Mouse (Mus musculus) embryonic facial prominence, embryonic 15.5 days (tissue): ENCODE measurements around the gene Sox14. TPM values are rescaled to one million over a fixed set of nuclear protein-coding genes. Genes with fewer than 3 reads are reported as not detected.

Source experiments
- ATAC-seq: fragments of 200-750 bp; cut with Nextera tagmentation; 2 replicates; pipeline ENCODE4 v1.8.0; 2017; ENCODE audit warnings: low read depth, moderate TSS enrichment; ENCODE audit not compliant: insufficient number of reproducible peaks, low FRiP score, low TSS enrichment
- H3K27ac ChIP-seq: fragments of 300-500 bp; sonication (generic); replicated peaks from 2 replicates; pipeline ENCODE4 v1.5.1; 2015; ENCODE audit warnings: mild to moderate bottlenecking, inconsistent platforms
- H3K27me3 ChIP-seq: fragments of 300-500 bp; sonication (generic); 2 replicates; pipeline ENCODE4 v1.6.1; 2015; ENCODE audit warnings: inconsistent platforms
- H3K36me3 ChIP-seq: fragments of 300-500 bp; sonication (generic); 2 replicates; pipeline ENCODE4 v1.6.1; 2015; ENCODE audit warnings: mild to moderate bottlenecking, inconsistent platforms
- H3K4me1 ChIP-seq: fragments of 300-500 bp; sonication (generic); 2 replicates; pipeline ENCODE4 v1.6.1; 2015; ENCODE audit warnings: inconsistent platforms
- H3K4me2 ChIP-seq: fragments of 300-500 bp; sonication (generic); replicated peaks from 2 replicates; pipeline ENCODE4 v1.6.1; 2015; ENCODE audit warnings: mild to moderate bottlenecking, inconsistent platforms
- H3K4me3 ChIP-seq: fragments of 300-500 bp; sonication (generic); replicated peaks from 2 replicates; pipeline ENCODE4 v1.5.1; 2015; ENCODE audit warnings: mild to moderate bottlenecking, inconsistent platforms
- H3K9ac ChIP-seq: fragments of 300-500 bp; sonication (generic); 2 replicates; pipeline ENCODE4 v1.6.1; 2015; ENCODE audit warnings: inconsistent platforms
- H3K9me3 ChIP-seq: fragments of 300-500 bp; sonication (generic); replicated peaks from 2 replicates; pipeline ENCODE4 v1.6.1; 2016; ENCODE audit warnings: inconsistent platforms
- WGBS: fragments of 180-500 bp; shearing (Covaris S2); methylation state at CpG from one replicate; pipeline ENCODE4 v1.1.7; 2015; 5-methylcytosine and 5-hydroxymethylcytosine counted together
- polyA plus RNA-seq: library from polyadenylated mRNA; unstranded; fragments of >200 nt; fragmentation: Nextera tagmentation; extraction: Ambion mirVana; gene quantifications from 2 replicates; pipeline ENCODE4 v1.2.1, GENCODE M21; 2015

Sox14 gene
- polyA plus RNA-seq: 0.29 and 0.41 TPM in 2 replicates

- ATAC-seq: no peak
- no peaks in the 10 kb centered on the region for H3K9me3 ChIP-seq
- peaks cover 97% of the 10 kb centered on the region for H3K27me3 ChIP-seq
- no peaks in the 10 kb centered on the region for H3K36me3 ChIP-seq
- peaks cover 42% of the 10 kb centered on the region for H3K4me1 ChIP-seq
- H3K4me3 ChIP-seq: peak within 1 kb of the TSS; percentile 30
- 2% methylated on average over 47 of the region's 47 CpGs for WGBS
- no peak within 1 kb of the TSS for H3K27ac ChIP-seq
- H3K4me2 ChIP-seq: peak within 1 kb of the TSS; percentile 43
- H3K9ac ChIP-seq: no peak within 1 kb of the TSS
These were observed at the start of gene Sox14 for GRCm38 (mm10) chr9:99875618-99876372. TSS of gene Sox14 (minus strand) at chr9:99876170.

- no peak overlapping the region for H3K4me3 ChIP-seq
- no peaks in the 10 kb centered on the region for H3K36me3 ChIP-seq
- H3K27me3 ChIP-seq: peaks cover 78% of the 10 kb centered on the region
- no peak overlapping the region for H3K9ac ChIP-seq
- 2% methylated on average over 14 of the region's 14 CpGs for WGBS
- H3K27ac ChIP-seq: no peak overlapping the region
- ATAC-seq: no peak
- H3K4me1 ChIP-seq: peaks cover 25% of the 10 kb centered on the region
- H3K4me2 ChIP-seq: no peak overlapping the region
- H3K9me3 ChIP-seq: no peaks in the 10 kb centered on the region
These were observed 3.3 kb upstream of the Sox14 start for GRCm38 (mm10) chr9:99879311-99879710.

GRCm38 (mm10) chr9:99878588-99878987 lies 2.6 kb upstream of the Sox14 start:
- Histone ChIP-seq H3K36me3 (no peaks in the 10 kb centered on the region), H3K27me3 (peaks cover 84% of the 10 kb centered on the region), H3K9me3 (no peaks in the 10 kb centered on the region), H3K9ac (no peak overlapping the region), H3K4me1 (peaks cover 25% of the 10 kb centered on the region), H3K4me3 (no peak overlapping the region), H3K4me2 (no peak overlapping the region), H3K27ac (no peak overlapping the region)
- 9% methylated on average over 5 of the region's 5 CpGs for WGBS
- no peak for ATAC-seq

- no peaks in the 10 kb centered on the region for H3K9me3 ChIP-seq
- H3K4me2 ChIP-seq: no peak overlapping the region
- no peak overlapping the region for H3K9ac ChIP-seq
- WGBS: 2% methylated on average over 22 of the region's 22 CpGs
- H3K36me3 ChIP-seq: no peaks in the 10 kb centered on the region
- peaks cover 31% of the 10 kb centered on the region for H3K4me1 ChIP-seq
- ATAC-seq: no peak
- H3K27ac ChIP-seq: no peak overlapping the region
- H3K4me3 ChIP-seq: no peak overlapping the region
- H3K27me3 ChIP-seq: peaks cover 97% of the 10 kb centered on the region
These were observed 1.1 kb upstream of the Sox14 start for GRCm38 (mm10) chr9:99877056-99877546.

GRCm38 (mm10) chr9:99876373-99877055 lies 544 bp upstream of the Sox14 start:
- WGBS: 1% methylated on average over 25 of the region's 25 CpGs
- Histone ChIP-seq H3K9me3 (no peaks in the 10 kb centered on the region), H3K4me2 (peak overlapping the region; percentile 43), H3K27ac (no peak overlapping the region), H3K36me3 (no peaks in the 10 kb centered on the region), H3K9ac (no peak overlapping the region), H3K4me3 (peak overlapping the region; percentile 30), H3K27me3 (peaks cover 97% of the 10 kb centered on the region), H3K4me1 (peaks cover 35% of the 10 kb centered on the region)
- no peak for ATAC-seq

GRCm38 (mm10) chr9:99874735-99875617 lies 994 bp downstream of the Sox14 start:
- Histone ChIP-seq H3K4me3 (peak overlapping the region; percentile 30), H3K4me1 (peaks cover 49% of the 10 kb centered on the region), H3K9ac (no peak overlapping the region), H3K4me2 (peak overlapping the region; percentile 43), H3K27me3 (peaks cover 97% of the 10 kb centered on the region), H3K27ac (no peak overlapping the region), H3K36me3 (no peaks in the 10 kb centered on the region), H3K9me3 (no peaks in the 10 kb centered on the region)
- no peak for ATAC-seq
- 3% methylated on average over 52 of the region's 52 CpGs for WGBS

DNA sequence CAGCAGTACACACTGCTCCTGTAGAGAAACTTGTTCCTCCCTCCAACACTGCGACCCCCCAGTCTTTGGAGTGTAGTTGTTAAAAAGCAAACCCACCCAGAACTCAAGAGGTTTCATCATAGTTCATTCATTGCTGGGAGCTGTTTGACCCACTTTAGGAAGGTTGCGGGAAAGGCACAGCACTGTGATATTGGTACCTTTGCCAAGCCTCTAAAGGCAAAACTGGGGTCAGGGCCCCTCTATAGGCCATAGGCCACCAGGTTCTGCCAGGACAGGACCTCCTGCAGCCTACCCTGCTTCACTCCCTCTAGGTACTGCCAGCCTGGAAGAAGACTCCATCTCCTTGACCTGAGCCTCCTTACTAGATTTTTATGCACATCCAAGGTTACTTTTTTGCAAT lies 2.2 kb downstream of the Sox14 start:
- Histone ChIP-seq H3K27me3 (peaks cover 99% of the 10 kb centered on the region), H3K9me3 (no peaks in the 10 kb centered on the region), H3K27ac (no peak overlapping the region), H3K4me2 (no peak overlapping the region), H3K4me1 (peaks cover 60% of the 10 kb centered on the region), H3K9ac (no peak overlapping the region), H3K36me3 (no peaks in the 10 kb centered on the region), H3K4me3 (no peak overlapping the region)
- no peak for ATAC-seq
- WGBS: 20% methylated on average over 2 of the region's 2 CpGs

- Histone ChIP-seq H3K4me3 (no peak overlapping the region), H3K4me2 (no peak overlapping the region), H3K4me1 (peaks cover 64% of the 10 kb centered on the region), H3K9ac (no peak overlapping the region), H3K27me3 (peaks cover 97% of the 10 kb centered on the region), H3K9me3 (no peaks in the 10 kb centered on the region), H3K36me3 (no peaks in the 10 kb centered on the region), H3K27ac (no peak overlapping the region)
- 4% methylated on average over 15 of the region's 15 CpGs for WGBS
- ATAC-seq: no peak
These were observed 2.8 kb downstream of the Sox14 start for GRCm38 (mm10) chr9:99873116-99873620.

- H3K36me3 ChIP-seq: no peaks in the 10 kb centered on the region
- no peaks in the 10 kb centered on the region for H3K9me3 ChIP-seq
- WGBS: 3% methylated on average over 31 of the region's 31 CpGs
- no peak overlapping the region for H3K9ac ChIP-seq
- ATAC-seq: no peak
- H3K27me3 ChIP-seq: peaks cover 97% of the 10 kb centered on the region
- H3K4me3 ChIP-seq: no peak overlapping the region
- no peak overlapping the region for H3K27ac ChIP-seq
- H3K4me2 ChIP-seq: 0 out of 2 replicates have a peak overlapping the region, but pooled peaks have one; percentile 23
- H3K4me1 ChIP-seq: peaks cover 64% of the 10 kb centered on the region
These were observed 3.5 kb downstream of the Sox14 start for GRCm38 (mm10) chr9:99872204-99873115.

DNA sequence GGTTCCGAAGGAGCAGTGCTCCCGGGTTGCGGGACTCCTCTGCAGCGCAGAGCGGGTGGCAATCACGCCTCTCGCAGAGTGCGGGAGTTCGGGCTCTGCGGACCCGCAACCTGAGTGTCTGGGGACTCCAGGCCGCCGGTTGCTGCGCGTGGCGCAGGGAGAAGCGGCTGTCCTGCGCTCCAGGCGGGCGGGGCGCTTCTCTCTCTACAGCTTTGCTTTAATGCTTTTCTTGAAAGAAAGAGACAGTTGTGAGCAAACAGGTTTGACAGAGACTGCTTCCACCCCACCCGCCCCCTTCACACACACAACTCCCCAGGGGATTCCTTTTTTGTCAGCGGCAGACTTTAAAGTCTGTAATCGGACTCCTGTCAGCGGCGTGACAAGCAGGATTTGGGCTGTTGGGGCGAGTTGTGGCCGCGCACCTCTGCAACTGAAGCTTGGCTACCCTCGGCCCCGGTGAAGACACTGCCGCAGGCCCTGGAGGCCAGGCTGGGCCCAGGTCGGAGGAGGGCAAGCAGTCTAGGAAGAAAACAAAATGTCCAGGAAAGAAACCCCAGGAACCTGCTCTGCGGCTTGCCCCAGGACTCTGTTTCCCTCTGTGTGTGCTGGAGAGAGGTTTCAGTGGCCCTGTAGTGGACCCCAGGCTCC lies 4.3 kb downstream of the Sox14 start:
- Histone ChIP-seq H3K4me1 (peaks cover 58% of the 10 kb centered on the region), H3K27ac (no peak overlapping the region), H3K4me3 (peak overlapping the region; percentile 19), H3K4me2 (peak overlapping the region; percentile 45), H3K9me3 (no peaks in the 10 kb centered on the region), H3K9ac (no peak overlapping the region), H3K27me3 (peaks cover 97% of the 10 kb centered on the region), H3K36me3 (no peaks in the 10 kb centered on the region)
- under 1% methylated on average over 34 of the region's 34 CpGs for WGBS
- no peak for ATAC-seq
